Mouse (Mus musculus): Measurements from ENCODE around the gene Ppa2.

DNA sequence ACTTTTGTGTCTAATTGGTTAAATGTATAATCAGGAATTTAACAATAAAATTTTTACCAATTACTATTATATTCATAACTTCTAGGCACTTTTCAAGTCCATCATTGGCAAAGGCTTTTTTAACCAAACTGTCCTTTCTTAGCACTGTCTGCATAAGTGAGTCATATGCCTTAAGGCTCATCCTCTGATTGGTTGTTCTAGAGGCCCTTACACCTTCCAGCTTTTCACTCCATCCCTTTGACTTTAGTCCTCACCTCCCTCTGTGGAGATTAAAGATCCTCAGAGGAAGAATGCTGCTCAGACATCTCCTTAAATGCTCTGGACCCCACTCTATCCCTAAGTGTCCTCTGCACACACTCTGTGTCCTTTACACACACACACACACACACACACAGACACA, 68.3 kb downstream of the Ppa2 start:
- TF ChIP-seq POLR2A (IDR thresholded peaks at IDR 0.05; ENCODE audit: low read depth, low read length) (no peak), CTCF (conservative IDR thresholded peaks at IDR 0.05; ENCODE audit: insufficient read depth, insufficient read length, low read depth, low read length) (no peak)
